Mouse (Mus musculus) leukemia stem cell, adult 10-12 weeks (primary cell): ENCODE measurements around the gene Ptchd4. TPM values are rescaled to one million over a fixed set of nuclear protein-coding genes. Genes with fewer than 3 reads are reported as not detected.

ENCODE experiments used
- polyA plus RNA-seq: library from polyadenylated mRNA; stranded (reverse); fragments of >175 nt; gene quantifications from 2 replicates; pipeline ENCODE4 v1.2.3, GENCODE M21; 2012; ENCODE audit warnings: low replicate concordance

Ptchd4 gene
- not detected in 2 replicates for polyA plus RNA-seq

GRCm38 (mm10) chr17:42315669-42316611 is at the start of gene Ptchd4:
TSS of gene Ptchd4 (plus strand) at chr17:42315947.

